Mouse (Mus musculus) MEL (cell line): Measurements from ENCODE around the gene Cyp39a1. TPM values are rescaled to one million over a fixed set of nuclear protein-coding genes. Genes with fewer than 3 reads are reported as not detected.
A peak's percentile ranks its signal among the peaks of the same experiment; 100 is the strongest.

Experiments
- DNase-seq: peaks from one replicate; pipeline ENCODE4 v3.0.0; 2011; ENCODE audit warnings: low read depth, low spot score
- H3K27ac ChIP-seq: 2 replicates; pipeline ENCODE4 v1.5.1; 2012; ENCODE audit warnings: low read depth, mild to moderate bottlenecking, control low read depth, low read length, moderate library complexity; ENCODE audit not compliant: control insufficient read depth
- H3K27me3 ChIP-seq, 2 experiments: fragments of 150-350 bp in 1 of 2; sonication (generic) in 1 of 2; 2 replicates each; pipeline ENCODE4 v1.6.1; 2012; ENCODE audit warnings: low read length in 2 of 2, mild to moderate bottlenecking in 2 of 2, improper control_type of control experiment in 1 of 2, moderate library complexity in 1 of 2; ENCODE audit not compliant: insufficient read depth in 2 of 2, control insufficient read depth in 1 of 2
- H3K36me3 ChIP-seq, 2 experiments: 2 replicates each; pipeline ENCODE4 v1.6.1; 2012 to 2014; ENCODE audit warnings: low read length in 2 of 2, improper control_type of control experiment in 1 of 2, inconsistent platforms in 1 of 2, mild to moderate bottlenecking in 1 of 2; ENCODE audit not compliant: insufficient read depth in 2 of 2, control insufficient read depth in 1 of 2
- H3K4me1 ChIP-seq, 2 experiments: fragments of 150-350 bp in 1 of 2; sonication (generic) in 1 of 2; 2 replicates each; pipeline ENCODE4 v1.6.1; 2012; ENCODE audit warnings: low read length in 2 of 2, improper control_type of control experiment in 1 of 2, mild to moderate bottlenecking in 1 of 2; ENCODE audit not compliant: insufficient read depth in 2 of 2, control insufficient read depth in 1 of 2
- H3K4me3 ChIP-seq, 2 experiments: fragments of 150-350 bp in 1 of 2; sonication (generic) in 1 of 2; 2 replicates each; pipeline ENCODE4 v1.5.1; 2012; ENCODE audit warnings: low read depth in 2 of 2, low read length in 2 of 2, mild to moderate bottlenecking in 2 of 2, moderate library complexity in 2 of 2, control low read depth in 1 of 2, improper control_type of control experiment in 1 of 2; ENCODE audit not compliant: control insufficient read depth in 1 of 2, insufficient read depth in 1 of 2
- H3K79me2 ChIP-seq: 2 replicates; pipeline ENCODE4 v1.6.1; 2012; ENCODE audit warnings: mild to moderate bottlenecking, low read length, moderate library complexity; ENCODE audit not compliant: control insufficient read depth, poor library complexity, insufficient read depth
- H3K9ac ChIP-seq: 2 replicates; pipeline ENCODE4 v1.6.1; 2012; ENCODE audit warnings: low read depth, mild to moderate bottlenecking, control low read depth, low read length, moderate library complexity; ENCODE audit not compliant: control insufficient read depth, poor library complexity, severe bottlenecking
- H3K9me3 ChIP-seq: fragments of 150-350 bp; sonication (generic); replicated peaks from 2 replicates; pipeline ENCODE4 v1.6.1; 2012; ENCODE audit warnings: mild to moderate bottlenecking, low read length, improper control_type of control experiment, moderate library complexity; ENCODE audit not compliant: insufficient read depth
- BHLHE40 ChIP-seq: IDR thresholded peaks from 2 replicates; pipeline ENCODE4 v1.6.1; 2012; ENCODE audit warnings: low read depth, mild to moderate bottlenecking, inconsistent platforms, low read length, improper control_type of control experiment, borderline replicate concordance
- ETS1 ChIP-seq: IDR thresholded peaks from 2 replicates; pipeline ENCODE4 v1.6.1; 2012; ENCODE audit warnings: low read depth, mild to moderate bottlenecking, inconsistent platforms, low read length, improper control_type of control experiment, moderate library complexity
- HCFC1 ChIP-seq: IDR thresholded peaks from 2 replicates; pipeline ENCODE4 v1.6.1; 2012; ENCODE audit warnings: low read depth, mild to moderate bottlenecking, inconsistent platforms, low read length, improper control_type of control experiment, moderate library complexity
- JUND ChIP-seq: IDR thresholded peaks from 2 replicates; pipeline ENCODE4 v1.6.1; 2011; ENCODE audit warnings: low read depth, mild to moderate bottlenecking, improper control_type of control experiment, low read length
- MAFK ChIP-seq: IDR thresholded peaks from 2 replicates; pipeline ENCODE4 v1.6.1; 2011; ENCODE audit warnings: low read depth, mild to moderate bottlenecking, low read length, improper control_type of control experiment, borderline replicate concordance
- MXI1 ChIP-seq: IDR thresholded peaks from 2 replicates; pipeline ENCODE4 v1.6.1; 2011; ENCODE audit warnings: mild to moderate bottlenecking, low read depth, low read length, improper control_type of control experiment
- SIN3A ChIP-seq: IDR thresholded peaks from 2 replicates; pipeline ENCODE4 v1.6.1; 2012; ENCODE audit warnings: low read length, improper control_type of control experiment, inconsistent platforms
- SMC3 ChIP-seq: IDR thresholded peaks from 2 replicates; pipeline ENCODE4 v1.6.1; 2011; ENCODE audit warnings: low read depth, low read length, improper control_type of control experiment
- TAL1 ChIP-seq: IDR thresholded peaks from 2 replicates; pipeline ENCODE4 v1.6.1; 2012; ENCODE audit warnings: mild to moderate bottlenecking, inconsistent platforms, low read length, moderate library complexity, mixed read lengths
- TBP ChIP-seq: IDR thresholded peaks from 2 replicates; pipeline ENCODE4 v1.8.0; 2011; ENCODE audit warnings: low read depth, low read length, improper control_type of control experiment
- TCF12 ChIP-seq: IDR thresholded peaks from 2 replicates; pipeline ENCODE4 v1.6.1; 2014; ENCODE audit warnings: low read depth, mild to moderate bottlenecking, inconsistent platforms, low read length, improper control_type of control experiment, moderate library complexity
- UBTF ChIP-seq: IDR thresholded peaks from 2 replicates; pipeline ENCODE4 v1.6.1; 2012; ENCODE audit warnings: low read depth, mild to moderate bottlenecking, inconsistent platforms, low read length, improper control_type of control experiment, moderate library complexity, borderline replicate concordance; ENCODE audit not compliant: insufficient read depth
- USF2 ChIP-seq, 2 experiments: IDR thresholded peaks; 2 replicates each; pipeline ENCODE4 v1.6.1; 2011 to 2012; ENCODE audit warnings: improper control_type of control experiment in 2 of 2, low read length in 2 of 2, borderline replicate concordance in 1 of 2, inconsistent platforms in 1 of 2, low read depth in 1 of 2, mild to moderate bottlenecking in 1 of 2; ENCODE audit not compliant: insufficient read depth in 1 of 2
- ZKSCAN1 ChIP-seq: IDR thresholded peaks from 2 replicates; pipeline ENCODE4 v1.6.1; 2012; ENCODE audit warnings: low read depth, mild to moderate bottlenecking, inconsistent platforms, low read length, improper control_type of control experiment, moderate library complexity
- ZMIZ1 ChIP-seq: IDR thresholded peaks from 2 replicates; pipeline ENCODE4 v1.6.1; 2012; ENCODE audit warnings: low read depth, mild to moderate bottlenecking, inconsistent platforms, low read length, improper control_type of control experiment, moderate library complexity
- polyA plus RNA-seq, 2 experiments: library from polyadenylated mRNA; stranded (reverse) in 1 of 2; unstranded in 1 of 2; fragments of >175 nt in 1 of 2; fragments of >200 nt in 1 of 2; gene quantifications; 2 replicates each; pipeline versions ENCODE4 v1.2.1 to v1.2.4; 2012; ENCODE audit warnings: low replicate concordance in 2 of 2, low read depth in 1 of 2; ENCODE audit not compliant: insufficient read length in 2 of 2, insufficient read depth in 1 of 2, missing spikeins in 1 of 2
- total RNA-seq: library from RNA; depleted of rRNA; stranded (reverse); fragments of 300-350 nt; gene quantifications from 2 replicates; pipeline ENCODE4 v1.2.3, GENCODE M21; 2012

Cyp39a1 gene
- total and polyA plus RNA-seq, 3 experiments, result not detected

DNA sequence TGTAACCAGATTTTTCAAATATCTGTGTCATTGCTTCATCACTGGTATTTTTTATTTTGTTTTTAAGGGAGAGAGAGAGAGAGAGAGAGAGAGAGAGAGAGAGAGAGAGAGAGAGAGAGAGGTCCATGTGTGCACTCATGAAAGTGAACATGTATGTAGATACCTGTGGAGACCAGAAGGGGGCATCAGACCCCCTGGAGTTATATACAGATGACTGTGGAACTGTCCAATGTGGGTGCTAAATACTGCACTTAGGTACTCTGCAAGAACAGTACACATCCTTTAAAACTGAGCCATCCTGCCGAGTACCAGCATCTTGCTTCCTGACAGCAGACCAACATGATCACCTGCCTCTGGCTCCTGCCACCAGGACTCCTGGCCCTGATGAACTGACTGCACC lies 9.0 kb downstream of the Cyp39a1 start:
- no peaks in the 10 kb centered on the region for H3K79me2 ChIP-seq
- no peak overlapping the region for H3K27ac ChIP-seq
- H3K27me3 ChIP-seq, result no peaks in the 10 kb centered on the region
- H3K36me3 ChIP-seq, result no peaks in the 10 kb centered on the region
- H3K4me3 ChIP-seq, result no peak overlapping the region
- H3K4me1 ChIP-seq, result no peaks in the 10 kb centered on the region
- no peak overlapping the region for H3K9ac ChIP-seq
- no peaks in the 10 kb centered on the region for H3K9me3 ChIP-seq
- TF ChIP-seq SMC3 (0 out of 2 replicates have a peak, but pooled peaks have one; percentile 4), JUND (no peak)
- no peak for DNase-seq

GRCm38 (mm10) chr17:43677317-43677716 lies 10.1 kb downstream of the Cyp39a1 start:
- Histone ChIP-seq H3K27me3 (no peaks in the 10 kb centered on the region), H3K36me3 (no peaks in the 10 kb centered on the region), H3K27ac (no peak overlapping the region), H3K4me1 (no peaks in the 10 kb centered on the region), H3K4me3 (no peak overlapping the region), H3K79me2 (no peaks in the 10 kb centered on the region), H3K9ac (no peak overlapping the region), H3K9me3 (no peaks in the 10 kb centered on the region)
- DNase-seq, result no peak
- TF ChIP-seq HCFC1 (no peak), ZKSCAN1 (no peak), BHLHE40 (no peak), MXI1 (no peak), SIN3A (no peak), ZMIZ1 (no peak), TBP (no peak), TCF12 (no peak), USF2 (IDR thresholded peaks at IDR 0.05; ENCODE audit: borderline replicate concordance in 1 of 2, insufficient read depth in 1 of 2, low read depth in 1 of 2, low read length in 2 of 2) (no peak)

DNA sequence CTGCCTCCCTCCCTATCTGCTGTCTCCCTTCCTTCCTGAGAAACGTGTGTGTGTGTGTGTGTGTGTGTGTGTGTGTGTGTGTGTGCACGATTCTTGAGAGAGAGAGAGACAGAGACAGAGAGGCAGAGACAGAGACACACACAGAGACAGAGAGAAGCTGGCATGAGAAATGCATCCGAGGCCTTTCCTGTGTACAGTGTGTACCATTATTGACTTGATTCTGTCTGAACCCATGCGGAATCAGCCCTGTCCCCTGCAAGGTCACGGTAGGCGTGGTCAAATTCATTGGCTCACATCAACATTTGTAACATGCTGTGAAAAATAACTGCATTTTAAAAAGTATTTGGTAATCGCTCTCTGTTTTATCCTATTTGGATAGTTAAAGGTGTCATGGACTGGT lies 16.9 kb downstream of the Cyp39a1 start:
- Histone ChIP-seq H3K27ac (no peak overlapping the region), H3K9me3 (no peaks in the 10 kb centered on the region), H3K36me3 (no peaks in the 10 kb centered on the region), H3K4me1 (no peaks in the 10 kb centered on the region), H3K9ac (no peak overlapping the region), H3K79me2 (no peaks in the 10 kb centered on the region), H3K27me3 (no peaks in the 10 kb centered on the region), H3K4me3 (no peak overlapping the region)
- TF ChIP-seq TAL1, result no peak
- TF ChIP-seq UBTF, result no peak
- TF ChIP-seq BHLHE40, result no peak
- TF ChIP-seq MAFK, result no peak
- TF ChIP-seq ETS1, result no peak
- DNase-seq, result no peak
